Mouse (Mus musculus) layer of hippocampus, adult 2 months (tissue): ENCODE results near the gene Tbc1d13. TPM values are rescaled to one million over a fixed set of nuclear protein-coding genes. Genes with fewer than 3 reads are reported as not detected.
A peak's percentile ranks its signal among the peaks of the same experiment; 100 is the strongest.
"Not testable (repeated sequence)": the region's sequence is repeated elsewhere in the genome, so short reads cannot be mapped to it uniquely, and the experiment has no call there.

Experiments
- DNase-seq, 2 experiments: peaks; one replicate each; pipeline ENCODE4 v3.0.0; 2022; ENCODE audit warnings: low spot score in 2 of 2
- H3K27ac ChIP-seq: fragments of 200-600 bp; 2 replicates; pipeline ENCODE4 v1.8.1; 2022
- H3K4me3 ChIP-seq: fragments of 200-600 bp; 2 replicates; pipeline ENCODE4 v1.8.1; 2022; ENCODE audit warnings: mild to moderate bottlenecking
- CTCF ChIP-seq: fragments of 200-600 bp; conservative IDR thresholded peaks from 2 replicates; pipeline ENCODE4 v1.8.1; 2022; ENCODE audit warnings: antibody characterized with exemption, mild to moderate bottlenecking, moderate library complexity
- total RNA-seq, 2 experiments: library from RNA; stranded (reverse); gene quantifications; 2 replicates each; pipeline ENCODE4 v1.2.3; 2021

The Tbc1d13 gene
- total RNA-seq, 2 experiments from 2014 or later = 54.7 to 55.7 TPM

GRCm38 (mm10) chr2:30108260-30108659 lies 25.3 kb upstream of the Tbc1d13 start:
- Histone ChIP-seq H3K4me3 (no peak overlapping the region), H3K27ac (no peak overlapping the region)
- DNase-seq = no peak
- TF ChIP-seq CTCF = no peak

DNA sequence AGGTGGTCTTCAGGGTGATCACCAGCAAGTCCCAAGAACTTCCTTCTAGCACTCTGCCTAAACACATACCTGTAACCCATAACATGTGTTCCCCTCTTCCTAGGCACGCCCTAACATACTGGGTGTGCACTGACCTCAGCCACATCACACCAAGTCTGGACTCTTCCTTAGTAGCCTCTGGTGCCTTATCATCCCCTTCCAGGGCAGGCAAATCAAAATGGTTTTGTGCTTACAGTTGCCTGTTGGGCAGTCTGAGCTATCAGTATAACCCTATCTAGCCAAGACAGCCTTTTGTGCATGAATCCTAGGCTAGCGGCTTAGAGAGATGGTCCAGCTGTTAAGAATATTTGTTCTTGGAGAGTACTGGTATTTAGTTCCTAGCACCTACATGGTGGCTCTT lies 22.0 kb upstream of the Tbc1d13 start:
- H3K27ac ChIP-seq = no peak overlapping the region
- no peak for DNase-seq
- no peak overlapping the region for H3K4me3 ChIP-seq
- TF ChIP-seq CTCF = no peak

DNA sequence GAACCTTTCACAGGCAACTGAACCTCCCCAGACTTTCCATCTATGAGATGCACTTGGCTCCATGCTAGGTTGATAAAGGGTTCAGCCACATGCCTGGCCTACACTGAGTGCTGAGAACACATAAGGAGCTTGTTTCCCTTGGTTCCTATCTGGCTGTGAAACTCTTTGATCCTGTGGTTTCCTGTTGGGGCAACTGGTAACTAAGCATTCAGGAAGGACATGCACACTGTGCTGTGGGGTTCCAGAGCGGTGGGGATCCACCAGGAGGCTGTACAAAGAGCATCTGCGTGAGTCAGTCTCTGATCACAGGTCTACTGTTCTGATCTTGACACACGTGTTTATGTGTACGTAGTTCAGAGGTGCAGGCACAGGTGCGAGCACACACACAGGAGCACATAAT lies 21.0 kb upstream of the Tbc1d13 start:
- no peak for TF ChIP-seq CTCF
- no peak overlapping the region for H3K4me3 ChIP-seq
- H3K27ac ChIP-seq = no peak overlapping the region
- no peak for DNase-seq

- DNase-seq = peak; percentile 76 to 89
- peak overlapping the region; percentile 5; the same call in 1 of the 2 replicates for H3K4me3 ChIP-seq
- peak; percentile 21; the same call in 1 of the 2 replicates for TF ChIP-seq CTCF
- H3K27ac ChIP-seq = peak overlapping the region; percentile 97
Measured at GRCm38 (mm10) chr2:30119641-30120051, 13.9 kb upstream of the Tbc1d13 start.

DNA sequence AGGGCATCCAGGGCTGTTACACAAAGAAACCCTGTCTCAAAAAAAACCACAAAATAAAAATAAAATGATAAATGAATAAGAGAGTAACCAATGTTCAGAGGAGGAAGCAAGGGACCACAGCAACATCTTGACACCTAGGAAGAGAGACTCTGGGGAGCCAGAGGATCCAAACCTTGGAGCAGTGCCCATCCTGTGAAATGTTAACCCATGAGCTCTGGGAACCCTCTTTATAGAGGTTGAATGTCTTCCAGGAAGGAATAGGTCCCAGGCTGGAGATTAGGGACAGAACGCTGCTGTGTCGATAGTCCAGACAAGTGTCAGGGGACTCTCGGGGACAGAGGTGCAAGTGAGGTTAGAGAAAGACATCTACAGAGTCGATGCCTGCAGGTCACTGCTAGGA lies 13.3 kb upstream of the Tbc1d13 start:
- TF ChIP-seq CTCF = no peak
- H3K27ac ChIP-seq = peak overlapping the region; percentile 97
- H3K4me3 ChIP-seq = no peak overlapping the region; the same call in 1 of the 2 replicates
- no peak for DNase-seq

DNA sequence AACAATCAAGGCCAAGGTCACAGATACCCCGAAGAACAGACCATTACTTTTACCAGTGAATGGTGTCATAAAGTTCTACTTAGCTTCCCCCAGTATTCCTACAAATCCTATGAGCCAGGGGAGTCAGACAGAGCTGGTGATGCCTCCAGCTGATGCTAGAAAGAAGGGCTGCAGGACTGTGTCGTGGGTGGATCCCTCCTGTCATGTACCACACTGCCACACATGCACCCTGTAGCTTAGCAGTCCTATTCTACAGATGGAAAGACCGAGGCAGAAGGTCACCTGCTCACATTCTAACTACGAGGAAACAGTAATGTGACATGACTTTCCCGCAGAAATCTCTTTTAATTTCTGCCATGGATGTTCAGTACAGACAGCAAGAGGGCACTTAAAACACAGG lies 10.8 kb upstream of the Tbc1d13 start:
- H3K4me3 ChIP-seq = peak overlapping the region; percentile 88
- DNase-seq = peak; percentile 46 to 64
- H3K27ac ChIP-seq = peak overlapping the region; percentile 97
- TF ChIP-seq CTCF = no peak

DNA sequence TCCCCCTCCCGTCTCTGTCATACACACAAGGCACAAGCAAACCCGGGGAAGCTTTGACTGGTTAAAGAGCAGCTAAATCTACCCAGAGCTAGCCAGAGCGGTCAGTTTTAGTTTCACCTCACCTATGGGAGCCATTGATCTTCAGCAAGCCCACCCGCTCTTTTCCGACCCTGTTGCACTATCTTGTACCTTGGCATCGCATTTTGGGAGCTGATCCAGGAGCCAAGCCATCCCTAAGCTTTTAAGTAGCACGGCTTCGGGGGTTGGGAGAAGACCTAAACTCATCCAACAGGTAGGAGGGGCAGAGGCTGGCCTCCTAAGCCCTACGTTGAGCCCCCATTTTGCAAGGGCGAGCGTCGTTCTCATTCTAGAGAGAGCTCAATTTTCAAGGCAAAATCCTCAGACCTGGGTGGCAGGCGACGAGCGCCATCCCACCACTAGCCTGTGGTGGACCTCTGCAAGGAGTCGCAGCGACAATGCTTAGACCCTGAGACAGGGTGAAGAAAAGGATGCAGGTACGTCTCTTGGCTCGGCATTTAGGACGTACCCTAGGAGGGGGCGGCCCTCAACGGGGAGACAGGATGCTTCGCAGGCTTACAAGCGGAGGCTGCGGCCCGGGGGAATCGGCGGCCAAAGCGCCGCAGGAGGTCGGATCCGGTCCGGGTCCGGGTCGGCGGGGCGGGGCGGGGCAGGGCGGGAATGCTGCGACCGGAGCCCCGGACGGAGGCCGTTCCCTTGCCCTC lies 9.6 kb upstream of the Tbc1d13 start:
- TF ChIP-seq CTCF = no peak
- Histone ChIP-seq H3K4me3 (peak overlapping the region; percentile 88), H3K27ac (peak overlapping the region; percentile 97)
- DNase-seq = peak in 1 of 2 experiments; percentile 26

DNA sequence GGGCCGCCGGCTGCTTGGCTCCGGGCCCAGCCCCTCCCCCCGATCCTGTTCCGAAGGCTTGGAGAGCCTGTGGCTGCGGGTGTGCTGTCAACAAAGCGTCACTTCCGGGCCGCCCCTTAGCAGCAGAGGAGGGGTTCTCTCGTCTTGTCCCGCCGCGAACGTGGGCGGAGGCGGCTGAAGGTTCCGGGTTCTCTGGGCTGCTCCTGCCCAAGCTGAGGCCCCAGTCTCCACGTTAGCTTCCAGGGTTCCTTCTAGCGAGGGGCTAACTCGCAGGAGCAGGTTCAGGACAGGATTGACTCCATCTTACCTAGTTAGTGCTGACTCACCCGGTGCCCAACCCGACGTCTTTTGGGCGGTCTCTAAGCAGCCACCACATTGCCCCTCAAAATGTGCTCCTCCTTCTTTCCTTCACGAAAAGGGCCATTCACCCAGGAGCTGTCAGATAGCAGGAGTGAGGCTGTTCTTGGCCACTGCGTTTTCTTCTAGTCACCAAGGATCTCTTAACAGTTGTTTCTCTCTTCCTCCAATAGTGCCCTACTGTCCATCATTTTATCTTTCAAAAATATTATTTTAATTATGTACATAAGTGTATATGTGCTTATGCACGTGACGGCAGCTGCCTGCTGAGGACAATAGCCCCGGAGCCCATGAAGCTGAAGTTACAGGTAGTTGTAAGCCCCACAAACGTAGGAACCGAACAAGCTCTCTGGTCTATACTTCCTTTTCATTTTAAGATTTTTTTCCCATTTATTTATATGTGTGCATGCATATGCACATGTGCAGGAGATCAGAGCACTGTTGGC lies 8.9 kb upstream of the Tbc1d13 start, which contains the start of gene Zer1:
TSS of gene Zer1 (minus strand) at position 114 of the 803 bp plus-strand sequence.
- TF ChIP-seq CTCF = no peak
- peak within 1 kb of the TSS; percentile 97 for H3K27ac ChIP-seq
- H3K4me3 ChIP-seq = peak within 1 kb of the TSS; percentile 88
- peak; percentile 93 to 96 for DNase-seq

GRCm38 (mm10) chr2:30128789-30129188 lies 4.8 kb upstream of the Tbc1d13 start:
- DNase-seq = peak; percentile 31 to 55
- peak; percentile 87 for TF ChIP-seq CTCF
- no peak overlapping the region for H3K4me3 ChIP-seq
- no peak overlapping the region for H3K27ac ChIP-seq

- no peak for TF ChIP-seq CTCF
- no peak overlapping the region for H3K4me3 ChIP-seq
- DNase-seq = no peak
- no peak overlapping the region for H3K27ac ChIP-seq
Measured at GRCm38 (mm10) chr2:30130156-30130555, 3.4 kb upstream of the Tbc1d13 start.

DNA sequence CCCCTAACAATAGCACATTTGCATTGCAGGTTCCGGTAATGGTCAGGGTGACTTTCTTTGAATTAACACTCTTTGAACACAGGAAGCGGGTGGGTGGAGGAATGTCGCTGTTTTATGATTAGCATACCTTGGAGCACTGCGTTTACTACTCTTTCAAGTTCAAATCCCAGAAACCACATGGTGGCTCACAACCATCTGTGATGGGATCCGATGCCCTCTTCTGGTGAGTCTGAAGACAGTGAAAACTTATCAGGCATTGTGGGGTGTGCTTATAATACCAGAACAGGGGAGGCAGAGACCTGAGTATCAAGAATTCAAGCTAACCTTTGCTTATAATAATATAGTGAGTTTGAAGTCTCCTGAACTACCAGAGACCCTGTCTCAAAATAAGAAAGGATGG lies 2.3 kb upstream of the Tbc1d13 start:
- H3K4me3 ChIP-seq, DNase-seq, H3K27ac ChIP-seq: not testable (repeated sequence)
- peak; percentile 57 for TF ChIP-seq CTCF

- peak overlapping the region; percentile 89 for H3K4me3 ChIP-seq
- no peak for DNase-seq
- TF ChIP-seq CTCF = no peak
- H3K27ac ChIP-seq = peak overlapping the region; percentile 92
Measured at GRCm38 (mm10) chr2:30132801-30133612, 539 bp upstream of the Tbc1d13 start.

DNA sequence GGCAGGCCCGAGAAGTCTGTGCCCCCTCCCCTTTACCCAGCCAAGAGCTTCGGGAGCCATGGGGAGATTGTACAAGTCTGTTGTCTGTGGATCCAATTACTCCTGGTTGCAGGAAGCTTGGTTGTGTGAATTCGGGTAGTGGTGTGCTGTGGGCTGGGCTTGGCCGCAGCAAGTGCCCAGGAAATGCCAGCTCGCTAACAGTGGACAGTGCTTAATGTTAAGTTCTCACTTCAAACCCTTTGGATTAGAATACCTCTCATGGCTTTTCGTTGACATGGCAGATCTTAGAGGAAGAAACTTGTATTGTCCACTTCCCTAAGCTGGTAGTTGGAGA lies 799 bp downstream of the Tbc1d13 start:
- no peak for TF ChIP-seq CTCF
- Histone ChIP-seq H3K4me3 (peak overlapping the region; percentile 89), H3K27ac (peak overlapping the region; percentile 92)
- DNase-seq = no peak
